Mouse (Mus musculus): ENCODE data around the gene Arfgef3.
"Not testable (repeated sequence)": the region's sequence is repeated elsewhere in the genome, so short reads cannot be mapped to it uniquely, and the experiment has no call there.

The Arfgef3 gene

DNA sequence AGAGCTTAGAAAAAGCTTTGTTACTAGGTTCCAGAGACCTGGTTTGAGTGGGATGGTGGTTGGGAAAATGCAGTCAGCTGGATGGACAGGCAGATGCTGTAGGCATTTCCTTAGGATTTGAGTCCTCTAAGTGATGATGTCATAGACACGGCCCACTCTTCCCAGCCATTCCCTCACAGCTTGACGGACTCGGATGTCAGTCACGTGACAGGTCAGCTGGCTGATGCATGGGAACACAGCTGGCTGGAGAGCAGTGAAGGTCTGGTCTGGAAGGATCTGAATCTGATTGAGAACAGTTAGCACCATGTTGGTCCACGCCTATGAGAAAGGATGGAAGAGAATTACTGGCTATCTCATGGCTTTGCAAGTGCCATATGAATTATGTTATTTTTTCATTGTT, 154.3 kb downstream of the Arfgef3 start:
- in situ Hi-C loops (cut with MboI, MseI), result no loop called here

DNA sequence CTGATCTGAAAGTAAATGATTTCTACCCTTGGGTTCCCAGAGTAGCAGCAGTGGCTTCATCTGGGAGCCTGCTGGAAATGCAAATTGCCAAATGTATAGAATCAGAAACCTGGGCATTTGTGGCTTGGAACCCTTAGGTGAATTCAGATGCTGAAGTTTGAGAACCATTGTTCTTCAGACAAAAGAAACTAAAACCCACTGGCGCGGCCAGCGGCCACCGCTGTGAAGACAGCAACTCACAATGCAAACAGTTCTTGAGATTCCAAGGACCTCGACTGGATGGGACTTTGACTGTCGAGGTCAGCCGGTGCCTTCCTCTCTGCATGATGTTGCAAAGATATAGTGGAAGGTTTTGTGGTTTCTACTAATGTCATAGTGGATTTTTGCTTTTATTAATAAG, 159.6 kb downstream of the Arfgef3 start:
- in situ Hi-C loops (cut with MboI, MseI), result no loop called here

DNA sequence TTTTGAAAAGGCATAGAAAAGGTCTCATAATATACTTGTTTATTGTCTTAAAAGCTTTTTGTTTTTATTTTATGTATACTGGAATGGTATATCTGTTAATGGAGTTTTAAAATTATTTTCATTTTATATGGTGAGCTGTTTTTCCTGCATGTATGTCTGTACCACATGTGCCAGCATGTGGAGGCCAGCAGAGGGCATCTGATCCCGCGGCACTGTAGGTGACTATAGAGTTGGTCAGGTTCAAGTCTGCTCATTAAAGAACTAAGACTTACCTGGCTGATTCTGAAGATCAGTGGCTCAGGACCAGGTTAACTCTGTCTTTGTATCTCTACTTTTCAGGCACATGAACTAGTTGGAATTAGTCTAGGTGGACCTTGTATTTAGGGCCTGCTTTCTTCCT, 171.2 kb downstream of the Arfgef3 start:
- in situ Hi-C loops (cut with MboI, MseI), result no loop called here

DNA sequence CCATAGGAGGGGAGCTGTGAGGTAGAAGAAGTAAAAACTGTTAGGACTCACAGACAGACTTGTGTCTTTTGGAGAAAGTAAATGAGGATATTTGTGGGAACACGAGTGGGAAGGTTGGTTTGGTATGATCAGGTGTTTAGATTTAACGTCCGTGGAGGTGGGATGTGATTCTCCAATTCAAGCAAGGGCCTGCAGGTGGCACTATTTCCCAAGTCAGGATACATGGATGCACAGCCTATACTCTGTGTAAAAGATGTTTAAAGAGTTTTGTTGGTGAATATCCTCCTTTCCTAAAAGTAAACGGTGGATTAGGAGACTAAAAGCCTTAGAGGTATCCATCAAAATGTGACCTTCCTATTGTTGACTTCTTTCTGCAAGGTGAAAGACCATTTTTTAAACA, 180.8 kb downstream of the Arfgef3 start:
- in situ Hi-C loops (cut with MboI, MseI), result loop anchor here (5.0 to 10.0 kb wide), 2 partner anchors 39 to 898 kb away; no protein-coding TSS in a partner anchor

DNA sequence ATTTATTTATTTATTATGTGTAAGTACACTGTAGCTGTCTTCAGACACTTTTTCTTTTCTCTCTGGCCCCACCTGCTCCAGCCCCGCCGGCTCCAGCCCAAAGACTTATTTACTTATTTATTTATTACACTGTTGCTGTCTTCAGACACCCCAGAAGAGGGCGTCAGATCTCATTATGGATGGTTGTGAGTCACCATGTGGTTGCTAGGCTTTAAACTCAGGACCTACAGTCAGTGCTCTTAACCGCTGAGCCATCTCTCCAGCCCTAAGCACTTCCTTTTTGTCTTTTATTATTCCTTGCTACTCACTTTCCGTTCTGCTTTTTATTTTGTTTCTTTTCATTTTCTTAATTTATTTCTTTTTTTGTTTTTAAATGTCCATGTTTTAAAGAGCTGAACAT, 182.3 kb downstream of the Arfgef3 start:
- in situ Hi-C loops (cut with MboI, MseI), result loop anchor here (5.0 to 10.0 kb wide), 2 partner anchors 41 to 897 kb away; no protein-coding TSS in a partner anchor

DNA sequence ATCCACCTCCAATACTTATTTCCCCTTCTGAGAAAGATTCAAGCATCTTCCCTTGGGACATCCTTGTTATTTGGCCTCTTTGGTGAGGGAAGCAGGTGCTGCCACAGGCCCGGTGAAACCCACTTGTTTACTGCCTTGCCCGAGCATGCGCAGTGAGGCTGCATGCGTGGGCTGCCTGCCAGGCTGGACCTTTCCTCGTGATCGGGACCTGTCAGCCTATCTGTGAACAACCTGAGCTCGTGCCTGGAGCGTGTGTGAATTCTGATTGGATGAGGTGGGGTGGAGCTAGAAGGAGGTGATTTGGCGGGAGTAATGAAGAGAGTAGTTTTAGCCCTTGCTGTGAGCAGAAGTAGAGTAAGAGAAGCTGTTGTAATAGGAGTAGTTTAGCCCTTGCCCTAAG, 184.7 kb downstream of the Arfgef3 start:
- in situ Hi-C loops (cut with MboI, MseI), result not testable (repeated sequence)

DNA sequence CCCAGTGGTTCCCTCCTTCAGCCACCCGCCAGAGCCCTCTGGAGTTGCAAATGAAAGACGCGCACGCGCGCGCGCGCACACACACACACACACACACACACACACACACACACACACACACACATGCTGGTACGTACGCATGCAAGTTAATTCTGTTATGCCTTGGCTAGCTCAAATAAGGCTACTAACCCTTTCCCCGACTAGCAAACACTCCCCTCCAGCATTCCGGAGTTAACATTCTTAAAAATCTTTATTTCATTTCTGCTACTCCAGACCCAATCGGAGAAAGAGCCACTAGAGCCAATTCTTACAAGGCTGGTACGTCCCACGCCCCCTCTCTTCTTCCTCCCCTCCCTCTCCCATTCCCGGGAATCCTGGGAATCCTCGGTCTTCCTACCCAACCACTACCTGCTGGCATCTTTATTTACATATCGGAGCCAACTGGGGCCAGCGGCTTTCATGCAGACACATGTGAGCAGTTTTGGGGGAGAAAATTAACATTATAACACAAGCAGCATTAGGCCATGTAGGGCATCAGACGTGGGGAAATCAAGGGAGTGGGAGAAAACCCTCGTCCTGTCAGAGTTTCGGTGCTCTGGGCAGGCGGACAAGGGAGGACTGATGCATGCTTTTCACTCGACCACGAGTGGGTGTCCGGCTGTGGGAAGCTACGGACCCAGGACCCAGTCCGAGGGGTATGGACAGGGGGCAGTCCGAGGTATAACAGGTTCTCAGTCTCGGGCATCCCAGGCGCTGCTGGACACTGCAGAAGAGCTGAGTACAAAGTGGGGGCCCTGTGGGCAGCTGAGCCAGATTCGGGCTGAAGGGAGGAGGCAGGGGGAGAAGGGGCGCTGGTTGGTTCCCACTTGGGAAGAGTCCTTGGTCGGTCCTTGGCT, 194.2 kb downstream of the Arfgef3 start:
- in situ Hi-C loops (cut with MboI, MseI), result no loop called here

DNA sequence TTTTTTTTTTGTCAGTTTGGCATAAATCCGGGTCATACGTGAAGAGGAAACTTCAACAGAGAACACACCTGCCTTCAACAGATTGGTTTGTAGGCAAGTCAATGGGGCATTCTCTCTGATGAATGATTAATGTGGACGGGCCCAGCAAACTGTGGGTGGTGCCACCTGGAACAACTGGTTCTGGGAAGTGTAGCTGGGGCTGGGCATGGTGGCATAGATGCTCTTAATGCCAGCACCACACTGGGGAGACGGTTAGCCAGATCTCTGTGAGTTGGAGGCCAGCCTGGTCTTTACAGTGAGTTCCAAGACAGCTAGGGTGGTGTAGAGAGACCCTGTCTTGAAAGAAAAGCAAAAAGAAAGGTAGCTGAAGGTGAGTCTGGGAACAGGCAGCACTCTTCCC, 196.4 kb downstream of the Arfgef3 start:
- in situ Hi-C loops (cut with MboI, MseI), result no loop called here

DNA sequence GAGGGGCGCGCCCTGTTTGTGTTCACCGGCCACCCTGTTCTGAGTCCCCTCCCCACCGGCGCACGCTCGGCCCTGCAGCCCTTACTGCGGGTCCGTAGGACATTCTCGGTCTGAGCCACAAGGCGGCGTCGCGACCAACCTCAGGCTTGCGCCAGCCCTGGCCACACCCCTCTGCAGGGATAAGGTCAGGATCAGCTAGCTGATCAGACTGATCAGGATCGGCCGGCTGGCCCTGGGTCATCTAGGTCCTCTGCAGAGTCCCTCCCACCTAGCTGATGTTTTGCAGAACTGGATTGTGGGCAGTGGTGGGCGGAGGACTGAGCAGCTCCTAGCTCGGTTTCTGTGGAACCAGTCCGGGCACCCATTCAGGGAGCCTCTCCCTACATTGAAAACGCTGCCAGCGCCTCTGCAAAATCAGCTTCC, 197.9 kb downstream of the Arfgef3 start, which contains the start of gene Hebp2:
Gene Hebp2 (minus strand): TSS at position 264 of the 423 bp plus-strand sequence.
- in situ Hi-C loops (cut with MboI, MseI), result no loop called here

DNA sequence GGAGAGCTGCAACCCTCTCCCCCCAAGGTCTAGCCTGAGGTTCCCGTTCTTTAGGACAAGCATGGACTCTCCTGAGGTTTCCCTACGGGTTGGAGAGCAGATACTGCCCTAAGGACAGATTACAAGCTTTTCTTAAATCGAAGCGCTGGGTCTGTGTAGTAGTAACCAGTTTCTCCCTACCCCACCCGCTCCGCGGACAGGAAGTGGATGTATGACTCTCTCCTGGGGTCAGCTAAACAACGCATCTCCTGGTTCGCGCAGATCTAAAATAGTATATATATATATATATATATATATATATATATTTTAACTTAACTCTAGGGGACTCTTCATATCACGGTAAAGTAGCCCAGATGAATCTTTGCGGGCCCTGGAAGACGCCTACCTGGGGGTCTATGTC, 198.4 kb downstream of the Arfgef3 start:
- in situ Hi-C loops (cut with MboI, MseI), result no loop called here

DNA sequence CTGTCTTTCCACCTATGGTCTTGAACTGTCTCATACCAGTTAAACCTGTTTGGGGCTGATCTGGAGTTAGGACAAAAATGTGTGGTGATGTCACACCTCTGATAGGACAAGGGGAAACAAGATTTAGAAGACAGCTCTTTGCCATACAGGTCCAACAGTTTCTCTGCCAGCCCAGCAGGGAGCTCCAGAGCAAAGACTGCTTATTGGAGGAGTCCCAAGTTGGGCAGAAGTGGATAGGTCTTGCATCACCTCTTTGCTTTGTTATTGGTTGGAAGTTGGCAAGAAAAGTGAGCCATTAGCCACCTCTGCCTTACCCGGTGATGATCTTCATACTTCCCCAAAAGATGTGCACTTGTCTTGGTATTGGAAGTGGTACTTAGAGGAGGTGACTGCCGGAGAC, 206.9 kb downstream of the Arfgef3 start:
- in situ Hi-C loops (cut with MboI, MseI), result no loop called here

DNA sequence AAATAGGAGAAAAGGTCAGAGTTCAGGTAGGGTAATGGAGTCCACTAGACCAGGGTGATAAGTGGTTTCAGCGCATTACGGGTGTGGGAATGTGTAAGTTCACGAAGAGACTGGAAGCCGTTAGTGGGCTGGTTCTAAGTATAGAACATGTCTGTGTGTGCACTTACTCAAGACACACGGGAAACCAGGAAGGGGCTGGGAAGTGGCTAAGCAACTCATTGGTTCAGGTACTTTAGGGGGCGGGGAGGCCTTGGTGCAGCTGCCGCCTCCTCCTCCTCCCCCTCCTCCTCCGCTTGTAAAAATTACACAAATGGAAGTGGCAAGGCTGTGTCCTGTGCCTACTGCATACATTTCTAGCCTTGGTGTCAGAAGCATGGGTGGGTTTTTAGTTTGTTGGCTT, 211.5 kb downstream of the Arfgef3 start:
- in situ Hi-C loops (cut with MboI, MseI), result no loop called here

Data from T-helper 2 cell (primary cell).